Mouse (Mus musculus) induced T-regulatory cell, adult 2 months (primary cell): ENCODE measurements around the gene Sema3c.
"Not testable (repeated sequence)": the region's sequence is repeated elsewhere in the genome, so short reads cannot be mapped to it uniquely, and the experiment has no call there.

Experiments used
- DNase-seq: peaks from one replicate; pipeline ENCODE4 v3.0.0-alpha.2; 2012; ENCODE audit warnings: low read depth

Sema3c gene

DNA sequence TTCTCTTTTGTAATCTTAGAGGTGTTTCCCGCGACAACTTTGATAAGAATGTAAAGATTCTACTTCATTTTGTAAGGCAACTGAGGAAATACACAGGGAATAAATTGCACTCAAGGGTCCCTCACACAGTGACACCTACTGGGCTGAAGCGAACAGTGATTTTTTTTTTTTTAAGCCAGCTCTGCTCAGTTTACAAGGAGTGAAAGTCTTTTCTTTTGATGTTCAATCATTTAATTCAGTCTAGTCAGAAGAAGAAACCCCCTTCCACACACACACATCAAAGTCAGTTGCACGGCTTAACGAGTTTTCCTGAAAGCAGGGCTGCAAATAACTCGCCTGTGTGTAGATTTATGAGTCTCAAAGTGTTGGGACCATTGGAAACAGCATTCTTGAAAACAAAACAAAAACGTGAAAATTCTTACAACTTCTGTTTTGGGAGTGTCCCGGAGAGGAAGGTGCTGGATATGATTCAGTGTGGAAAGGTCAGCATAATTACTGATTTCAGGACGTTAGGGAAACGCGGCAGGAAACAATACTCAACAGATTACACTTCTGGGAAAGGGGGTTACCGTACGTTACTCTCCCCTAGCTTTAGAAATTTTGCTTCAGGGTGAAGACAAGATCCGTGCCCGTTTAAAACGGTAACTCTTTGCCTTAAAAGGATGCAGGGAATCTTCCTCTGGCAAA lies at the start of gene Sema3c:
Gene Sema3c, plus strand, starts transcription at position 588 of the 687 bp plus-strand sequence.
- DNase-seq = no peak

DNA sequence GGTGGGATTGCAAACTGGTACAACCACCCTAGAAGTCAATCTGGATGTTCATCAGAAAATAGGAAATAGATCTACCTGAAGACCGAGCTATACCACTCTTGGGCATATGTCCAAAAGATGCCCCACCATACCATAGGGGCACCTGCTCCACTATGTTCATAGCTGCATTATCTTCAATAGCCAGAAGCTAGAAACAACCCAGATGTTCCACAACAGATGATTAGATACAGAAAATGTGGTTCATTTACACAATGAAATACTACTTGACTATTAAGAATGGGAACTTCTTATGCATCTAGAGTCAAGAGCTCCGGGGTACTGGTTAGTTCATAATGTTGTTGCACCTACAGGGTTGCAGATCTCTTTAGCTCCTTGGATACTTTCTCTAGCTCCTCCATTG lies 42.9 kb upstream of the Sema3c start:
- DNase-seq = not testable (repeated sequence)

DNA sequence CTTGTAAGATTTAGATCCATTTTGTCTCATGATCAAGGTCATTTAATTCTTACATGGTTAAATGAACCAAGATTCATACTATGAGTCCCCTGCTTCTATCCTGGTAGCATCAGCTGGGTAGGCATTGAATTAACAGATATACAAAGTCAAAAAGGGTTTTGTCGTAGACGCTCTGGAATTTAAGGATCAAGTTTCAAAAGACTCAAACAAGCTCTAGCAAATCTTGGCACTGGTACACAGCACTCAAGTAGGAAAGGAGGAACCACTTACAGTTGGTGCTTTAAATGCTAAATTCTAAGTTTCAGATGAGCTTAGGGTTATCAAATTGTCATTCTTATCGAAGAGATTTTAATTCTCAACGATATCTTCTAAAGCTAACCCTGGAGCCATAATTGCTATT lies 30.9 kb upstream of the Sema3c start:
- no peak for DNase-seq

DNA sequence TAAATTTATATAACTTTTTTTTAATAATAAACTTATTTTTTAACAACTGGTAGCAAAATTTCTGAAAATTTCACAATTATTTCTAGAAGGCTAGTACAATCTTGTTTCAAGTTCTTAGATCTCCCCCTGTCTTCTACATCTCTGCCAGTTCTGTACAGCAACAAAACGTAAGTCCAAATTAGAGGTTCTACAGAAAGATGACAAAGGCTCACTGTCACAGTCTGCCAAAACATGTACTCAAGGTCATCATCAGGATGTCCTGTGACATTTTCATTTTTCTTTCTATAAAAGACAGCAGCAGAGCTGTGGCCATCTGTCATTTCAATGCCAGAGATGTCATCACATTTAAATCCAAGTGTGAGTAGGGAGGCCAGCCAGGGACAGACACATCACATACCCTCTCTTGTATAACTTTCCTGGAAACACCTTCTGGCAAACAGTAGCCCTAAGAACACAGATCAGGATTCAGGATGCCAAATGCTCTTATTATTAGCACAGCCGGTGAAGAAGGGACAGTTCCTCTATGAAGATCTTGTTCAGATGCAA lies 29.1 kb upstream of the Sema3c start:
- no peak for DNase-seq

DNA sequence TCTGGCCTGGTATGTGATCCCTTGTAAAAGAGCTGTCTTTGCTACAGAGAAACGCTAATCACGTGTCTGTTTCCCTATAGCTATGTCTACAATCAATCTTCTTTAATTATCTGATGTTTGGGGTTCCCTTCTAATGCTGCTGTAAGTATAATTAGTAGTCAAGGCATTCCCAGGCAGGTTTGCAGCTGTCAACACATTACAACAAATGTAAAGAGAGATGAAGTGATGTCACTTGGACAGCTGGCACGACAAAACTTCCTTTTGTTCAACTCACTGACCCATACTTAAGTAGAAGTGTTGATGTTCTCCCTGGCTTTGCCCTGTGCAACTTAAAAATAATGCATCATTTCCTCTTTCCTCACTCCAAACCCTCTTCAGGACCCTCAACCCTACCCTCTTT lies 22.4 kb upstream of the Sema3c start:
- DNase-seq = no peak

DNA sequence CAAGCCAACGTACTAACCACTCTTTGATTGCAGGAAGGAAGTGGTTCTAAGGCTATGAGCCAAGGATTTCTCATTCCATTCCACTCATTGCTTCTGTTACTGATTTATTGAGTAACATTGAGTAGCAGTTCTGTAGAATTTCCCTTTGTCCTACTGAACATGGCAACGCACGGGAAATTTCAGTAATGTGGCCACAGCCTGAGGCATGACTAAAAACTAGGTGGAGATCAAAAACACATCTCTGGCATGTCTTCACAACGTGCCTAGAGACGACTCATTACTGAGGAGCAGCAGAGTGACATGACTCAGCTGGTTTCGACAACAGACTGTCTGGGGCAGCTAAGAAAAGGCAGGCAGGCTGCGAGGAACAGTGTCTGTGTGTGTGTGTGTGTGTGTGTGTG lies 18.0 kb upstream of the Sema3c start:
- DNase-seq = no peak

DNA sequence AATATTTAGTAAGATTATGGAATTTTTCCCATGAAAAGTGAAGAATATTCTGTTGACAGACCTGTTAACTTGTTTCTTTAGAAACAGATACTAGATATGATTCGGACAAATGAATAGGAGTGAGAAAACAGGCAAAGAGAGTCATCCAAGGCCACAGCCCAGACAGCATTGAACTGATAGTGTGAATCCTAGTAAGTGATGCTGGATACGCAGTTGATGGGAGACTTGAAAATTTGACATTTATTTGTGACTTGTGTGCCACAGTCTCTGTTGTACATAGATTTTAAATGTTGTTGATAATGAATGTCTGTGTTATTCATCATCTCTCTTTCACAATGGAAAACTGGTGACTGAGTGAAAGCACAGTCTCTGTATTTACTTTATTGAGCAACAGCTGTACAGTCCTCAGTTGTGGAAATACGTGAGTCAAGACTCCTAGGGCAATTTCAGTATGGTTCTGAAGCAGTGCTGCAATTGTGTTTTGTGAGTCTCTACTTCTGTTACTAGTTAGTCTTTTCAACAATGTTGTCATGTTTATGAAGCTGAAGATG lies 17.3 kb upstream of the Sema3c start:
- no peak for DNase-seq

DNA sequence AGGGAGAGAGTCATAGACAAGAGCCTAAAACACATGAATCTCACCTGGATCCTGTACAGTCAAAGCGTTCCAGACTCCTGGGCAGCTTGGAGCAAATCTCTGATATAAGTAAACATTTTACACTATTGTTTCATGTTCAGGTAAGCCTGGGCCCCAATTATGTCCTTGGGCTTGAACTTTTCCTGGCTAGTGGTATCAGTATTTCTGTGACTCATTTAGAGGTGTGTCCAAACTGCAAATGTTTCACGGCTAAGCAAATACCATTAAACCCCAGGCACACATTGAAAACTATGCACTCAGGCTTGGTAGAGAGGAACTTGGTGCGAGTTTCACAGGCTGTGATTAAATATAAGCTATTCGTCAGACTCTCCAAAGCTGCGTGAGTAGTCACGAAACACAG lies 2.5 kb upstream of the Sema3c start:
- DNase-seq = no peak

DNA sequence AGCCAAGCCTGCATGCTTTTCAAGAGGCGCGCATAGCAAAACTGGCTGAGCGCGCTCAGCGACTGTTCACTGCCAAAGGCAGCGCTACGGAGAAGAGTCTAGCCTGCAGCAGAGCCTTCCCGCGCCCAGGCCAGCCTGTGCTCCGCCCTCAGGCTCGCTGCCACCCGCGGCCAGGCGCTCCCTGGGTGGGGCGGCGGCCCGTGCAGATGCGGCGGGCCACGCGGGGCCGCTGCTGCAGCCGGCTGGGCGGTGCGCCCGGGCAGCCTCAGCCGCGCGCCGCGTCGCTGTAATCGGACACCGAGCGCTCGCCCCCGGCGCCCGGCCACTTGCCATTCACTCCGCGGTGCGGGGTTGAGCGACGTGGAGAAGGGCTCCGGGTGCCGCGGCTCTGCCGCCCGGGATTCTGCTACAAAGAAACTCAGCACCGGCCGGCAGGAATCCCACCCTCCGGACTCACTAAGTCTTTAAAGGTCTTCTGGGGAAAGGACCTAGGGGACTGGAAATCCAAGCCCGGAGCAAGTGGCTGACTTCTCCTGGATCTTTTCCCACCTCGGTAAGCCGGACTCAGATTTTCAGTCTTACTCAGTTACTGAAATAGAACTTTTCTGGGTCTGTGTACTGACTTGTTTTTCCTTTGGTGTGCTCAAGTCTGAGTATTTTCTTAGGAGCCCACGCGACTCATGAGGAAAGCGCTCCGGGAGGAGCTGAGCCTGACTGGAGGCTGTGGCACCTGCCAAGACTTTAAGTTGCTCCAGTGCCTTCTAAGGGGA lies 517 bp downstream of the Sema3c start:
- DNase-seq = no peak

DNA sequence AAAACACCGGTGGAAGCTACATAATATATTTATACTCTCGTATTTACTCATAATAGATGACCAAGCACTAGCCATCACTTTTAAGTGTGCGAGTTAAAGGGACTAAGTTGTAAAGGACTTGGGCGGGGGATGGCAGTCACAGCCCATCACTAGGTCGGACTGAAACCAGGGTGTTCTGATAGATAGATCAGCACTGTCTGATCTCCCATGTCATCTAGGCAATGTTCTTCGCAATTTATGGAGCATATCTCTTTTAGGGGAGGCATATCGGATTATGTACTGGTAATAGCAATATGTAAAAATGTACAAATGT lies 1.1 kb downstream of the Sema3c start:
- no peak for DNase-seq

DNA sequence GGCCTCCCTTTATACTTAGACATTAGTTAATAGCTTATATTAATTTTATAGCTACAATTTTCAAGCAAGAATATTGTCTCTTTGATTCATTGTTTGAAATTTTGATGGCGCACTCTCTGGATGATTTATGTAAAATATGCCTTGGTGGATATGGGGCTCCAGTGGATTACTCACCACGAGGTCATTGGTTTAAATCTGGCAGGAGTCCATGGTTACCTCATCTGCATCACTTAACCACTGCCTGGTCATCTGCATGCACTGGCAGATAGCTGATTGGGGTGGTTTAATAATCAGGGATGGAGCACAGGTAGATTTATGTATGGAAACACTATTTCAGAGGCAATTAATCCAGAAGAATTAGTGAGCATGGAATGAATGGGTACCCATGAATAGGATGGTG lies 2.0 kb downstream of the Sema3c start:
- no peak for DNase-seq

DNA sequence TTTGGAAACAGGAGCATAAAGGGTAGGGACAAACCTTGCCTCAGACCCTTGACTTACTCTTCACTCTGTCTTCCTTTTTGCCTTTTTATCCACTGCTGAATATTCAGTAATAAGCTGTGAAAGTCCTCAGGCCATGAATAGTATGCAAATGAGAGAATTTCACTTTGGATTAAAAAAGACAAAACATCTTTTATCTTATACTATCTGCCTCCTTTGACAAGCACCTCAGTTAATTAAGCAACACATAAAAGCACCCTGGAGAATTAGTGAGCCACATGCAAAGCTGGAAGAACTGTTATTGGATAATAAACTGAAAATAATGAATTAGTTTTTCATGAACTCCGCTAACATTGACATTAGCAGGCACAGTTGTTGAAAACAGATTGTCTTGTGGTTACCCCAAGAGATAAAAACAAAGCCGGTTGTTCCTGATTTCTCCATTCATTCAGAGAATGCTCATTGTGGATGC lies 8.0 kb downstream of the Sema3c start:
- no peak for DNase-seq

DNA sequence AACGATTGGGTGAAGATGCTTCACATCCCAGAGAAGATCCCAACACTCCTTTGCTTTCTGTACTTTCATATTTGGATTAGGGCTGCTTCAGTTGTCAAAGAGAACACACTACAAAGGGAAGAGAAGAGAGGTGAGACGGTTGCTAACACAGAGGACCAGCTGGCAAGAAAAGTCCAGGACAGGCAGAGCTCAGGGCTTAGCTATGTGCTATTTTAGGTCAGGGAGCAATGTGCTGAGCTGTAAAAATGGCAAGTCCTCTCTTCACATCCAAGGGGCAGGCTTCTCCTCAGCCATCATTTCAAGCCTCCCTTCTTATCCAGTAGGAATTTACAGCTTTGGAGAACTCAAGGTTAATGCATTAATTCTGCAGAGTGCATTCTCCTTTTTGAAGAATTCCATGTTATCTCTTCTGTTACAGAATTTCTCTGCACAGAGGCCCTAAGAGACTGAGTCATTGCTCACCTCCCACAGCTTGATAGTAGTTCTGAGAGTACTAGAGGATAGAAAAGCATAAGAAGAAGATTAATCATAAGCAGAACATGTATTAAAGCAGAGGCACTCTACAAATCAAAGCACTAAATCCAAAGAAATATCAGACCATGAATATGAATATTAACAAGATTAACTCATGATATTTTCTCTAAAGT lies 10.3 kb downstream of the Sema3c start:
- DNase-seq = no peak

DNA sequence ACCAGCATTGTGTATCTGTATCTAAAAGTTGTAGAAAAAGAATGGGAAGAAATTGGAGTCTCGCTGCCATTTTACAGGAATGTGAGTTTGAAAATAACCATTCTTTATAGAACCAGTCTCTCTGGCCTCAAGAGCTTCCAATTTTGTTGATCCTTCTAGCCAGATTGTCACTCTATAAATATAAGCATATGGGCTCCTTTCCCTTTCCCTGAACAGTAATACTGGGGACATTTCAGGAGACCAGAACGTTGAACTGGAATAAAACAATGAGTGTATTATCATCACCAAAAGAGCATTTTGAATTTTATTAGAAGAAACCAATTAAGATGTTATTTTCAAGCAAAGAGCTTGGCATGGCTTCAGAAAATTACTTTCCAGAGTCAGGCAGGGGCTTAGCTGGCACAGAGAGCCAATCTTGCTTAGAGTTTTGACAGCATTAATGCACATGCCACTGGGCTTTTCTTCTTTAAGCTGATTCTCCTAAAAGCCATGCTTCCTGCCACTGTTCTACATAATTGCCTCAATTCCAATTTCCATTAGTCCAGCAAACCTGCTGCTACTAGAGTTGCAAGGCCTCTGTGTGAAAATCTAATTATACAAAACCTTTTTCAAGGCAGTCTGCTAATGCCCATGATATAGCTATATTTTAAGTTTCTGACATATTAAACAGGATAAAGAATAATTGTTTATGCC lies 12.6 kb downstream of the Sema3c start:
- no peak for DNase-seq

DNA sequence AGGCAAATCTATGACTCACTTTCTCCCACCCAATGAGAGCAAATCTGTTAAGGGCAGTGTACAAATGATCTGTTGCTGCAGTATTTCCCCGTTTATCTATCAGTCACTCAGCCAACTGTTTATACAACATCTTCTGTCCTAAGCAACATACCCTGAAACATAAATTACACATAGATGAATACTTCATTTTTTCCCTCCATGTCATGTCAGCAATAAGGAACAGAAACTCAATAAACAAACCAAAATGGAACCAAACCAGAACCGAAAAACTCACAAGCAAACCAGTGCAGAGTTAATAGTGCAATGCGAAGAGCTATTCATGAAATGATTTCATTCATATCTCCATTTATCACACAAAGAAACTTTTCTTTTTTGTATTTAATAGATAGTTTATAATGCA lies 17.8 kb downstream of the Sema3c start:
- DNase-seq = no peak

DNA sequence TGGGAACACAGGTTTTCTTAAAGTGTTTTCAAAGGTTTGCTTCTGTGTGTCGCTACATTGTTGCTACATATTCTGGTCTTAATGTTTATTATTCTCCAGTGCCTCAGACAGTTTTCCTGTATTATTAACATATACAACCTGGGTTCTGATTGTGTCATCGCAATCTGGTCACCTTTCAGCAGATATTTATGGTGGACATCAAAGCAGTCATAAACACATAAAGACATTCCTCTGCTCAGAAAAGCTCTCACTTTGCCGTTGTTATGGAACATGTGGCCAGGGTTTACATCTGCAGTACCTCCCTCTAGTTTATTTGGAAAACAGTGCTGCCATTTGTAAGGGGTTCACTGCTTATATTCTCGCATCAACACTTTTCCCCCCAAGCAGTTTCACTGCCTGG lies 27.6 kb downstream of the Sema3c start:
- no peak for DNase-seq

DNA sequence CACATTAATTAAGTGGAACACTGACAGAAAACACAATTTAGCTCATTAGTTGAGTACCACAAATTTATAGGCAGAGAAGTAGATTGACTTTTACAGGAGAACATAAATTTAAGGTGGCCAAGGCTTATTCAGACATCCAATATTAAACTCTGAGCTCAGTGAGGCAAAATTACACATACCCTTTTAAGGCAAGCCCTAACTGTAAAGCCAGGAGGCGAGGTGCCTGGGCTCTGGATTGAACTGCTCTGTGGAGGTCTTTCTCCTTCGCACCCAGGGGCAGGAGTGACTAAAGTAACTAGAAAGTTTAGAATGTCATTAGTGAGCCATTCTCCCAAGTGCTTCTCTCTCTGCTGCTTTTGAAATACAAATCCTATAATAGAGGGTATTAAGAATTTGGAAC lies 46.5 kb downstream of the Sema3c start:
- DNase-seq = no peak

DNA sequence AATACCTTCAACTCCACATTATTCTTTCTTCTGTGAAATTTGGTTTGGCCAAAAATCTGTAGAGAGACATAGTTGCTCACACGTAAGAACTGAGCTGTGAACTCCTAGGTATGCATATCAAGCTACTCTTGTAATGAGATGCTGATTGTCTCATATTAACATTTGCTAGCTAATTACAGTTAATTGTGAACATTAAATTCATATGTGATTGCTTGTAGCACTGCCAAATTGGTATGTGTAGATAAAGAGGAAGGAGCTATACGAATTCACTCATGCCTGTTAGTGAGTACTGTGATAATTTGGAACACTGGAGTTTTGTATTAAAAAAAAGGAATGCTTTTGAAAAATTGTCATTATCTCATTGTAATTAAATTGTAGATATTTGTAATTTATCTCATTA lies 48.5 kb downstream of the Sema3c start:
- no peak for DNase-seq

DNA sequence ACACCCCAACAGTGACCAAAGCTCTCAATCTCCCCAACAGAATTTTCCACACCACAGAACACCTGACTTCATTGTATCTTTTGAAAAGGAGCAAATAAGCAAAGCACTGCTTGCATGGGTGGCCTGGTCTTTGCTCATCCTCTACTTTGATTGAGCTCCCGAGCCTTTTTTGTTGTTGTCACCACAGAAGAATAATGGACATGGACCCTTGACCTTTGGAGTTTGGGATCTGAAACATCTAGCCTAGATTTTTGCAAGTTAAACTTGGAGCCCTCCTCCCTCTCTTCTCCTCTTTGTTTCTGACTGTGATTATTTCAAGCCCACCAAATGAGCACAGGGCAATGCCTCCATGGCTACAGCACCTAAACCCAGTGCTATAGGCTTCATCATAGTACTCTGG lies 54.5 kb downstream of the Sema3c start:
- DNase-seq = no peak

DNA sequence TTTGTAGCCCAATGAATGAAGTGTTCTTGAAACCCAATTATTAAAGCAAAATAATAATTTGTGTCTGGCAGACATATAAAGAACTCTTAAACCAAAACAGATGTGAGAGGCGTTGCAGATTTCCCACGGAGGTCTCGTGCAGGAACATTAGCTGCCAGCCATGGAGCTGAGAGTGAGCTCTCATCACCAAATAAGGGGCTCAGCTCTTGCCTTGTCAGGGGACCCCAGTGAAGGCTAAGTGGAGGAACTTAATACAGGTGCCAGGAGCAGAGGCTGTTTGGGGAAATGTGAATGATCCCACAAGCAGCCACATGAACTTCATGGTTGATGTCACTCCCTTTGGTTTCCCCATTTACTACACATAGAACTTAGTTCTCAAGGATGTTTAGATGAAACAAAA lies 55.5 kb downstream of the Sema3c start:
- no peak for DNase-seq

DNA sequence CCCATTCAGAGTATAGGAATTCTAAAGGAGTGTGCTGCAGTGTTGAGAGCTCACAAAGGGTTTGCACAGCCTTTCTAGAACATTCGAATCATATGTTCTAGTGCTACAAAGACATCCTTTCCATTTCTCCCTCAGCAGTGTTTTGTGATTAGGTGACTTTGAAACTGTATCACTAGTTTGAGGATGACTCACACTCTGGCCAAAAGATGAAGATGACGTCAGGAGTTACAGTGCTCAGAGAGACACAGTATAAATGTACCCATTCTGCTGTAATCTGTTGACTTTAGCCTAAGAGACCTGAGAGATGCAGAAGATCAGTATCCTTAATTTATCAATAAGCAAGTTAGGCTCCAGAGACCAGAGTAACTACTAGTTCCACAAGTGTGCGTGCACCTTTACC lies 65.4 kb downstream of the Sema3c start:
- no peak for DNase-seq

DNA sequence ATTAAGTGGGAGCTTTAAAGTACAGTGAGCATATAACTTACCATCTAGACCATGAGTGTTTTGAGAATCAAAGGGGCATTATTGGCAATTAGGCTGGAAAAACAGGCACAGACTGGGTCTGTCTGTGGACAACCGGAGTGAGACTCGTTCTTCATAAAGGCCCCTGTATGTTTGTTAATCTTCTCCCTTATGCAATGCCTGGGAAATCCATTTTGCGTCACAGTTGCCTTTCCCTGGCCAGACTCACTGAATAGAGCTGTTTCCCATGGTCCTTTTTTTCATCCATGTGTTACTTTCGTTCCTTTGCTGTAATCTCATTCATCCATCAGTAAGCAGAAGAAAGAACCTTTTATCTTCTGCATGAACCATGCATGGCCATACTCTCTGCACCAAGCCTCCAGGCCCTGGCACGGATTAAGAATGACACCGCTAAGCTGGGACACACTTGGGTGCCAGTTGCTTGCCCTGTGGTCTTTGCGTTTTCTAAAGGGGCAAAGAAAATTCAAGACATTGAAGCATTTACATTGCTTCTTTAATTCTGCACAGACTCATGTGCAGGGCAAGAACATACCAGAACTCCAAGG lies 73.7 kb downstream of the Sema3c start:
- no peak for DNase-seq
